Mouse (Mus musculus) right cerebral cortex, adult 18-20 months (tissue): ENCODE measurements around the gene Hibch.

Source experiments
- DNase-seq: peaks from one replicate; pipeline ENCODE4 v3.0.0; 2022; ENCODE audit warnings: mixed read lengths

Hibch gene

DNA sequence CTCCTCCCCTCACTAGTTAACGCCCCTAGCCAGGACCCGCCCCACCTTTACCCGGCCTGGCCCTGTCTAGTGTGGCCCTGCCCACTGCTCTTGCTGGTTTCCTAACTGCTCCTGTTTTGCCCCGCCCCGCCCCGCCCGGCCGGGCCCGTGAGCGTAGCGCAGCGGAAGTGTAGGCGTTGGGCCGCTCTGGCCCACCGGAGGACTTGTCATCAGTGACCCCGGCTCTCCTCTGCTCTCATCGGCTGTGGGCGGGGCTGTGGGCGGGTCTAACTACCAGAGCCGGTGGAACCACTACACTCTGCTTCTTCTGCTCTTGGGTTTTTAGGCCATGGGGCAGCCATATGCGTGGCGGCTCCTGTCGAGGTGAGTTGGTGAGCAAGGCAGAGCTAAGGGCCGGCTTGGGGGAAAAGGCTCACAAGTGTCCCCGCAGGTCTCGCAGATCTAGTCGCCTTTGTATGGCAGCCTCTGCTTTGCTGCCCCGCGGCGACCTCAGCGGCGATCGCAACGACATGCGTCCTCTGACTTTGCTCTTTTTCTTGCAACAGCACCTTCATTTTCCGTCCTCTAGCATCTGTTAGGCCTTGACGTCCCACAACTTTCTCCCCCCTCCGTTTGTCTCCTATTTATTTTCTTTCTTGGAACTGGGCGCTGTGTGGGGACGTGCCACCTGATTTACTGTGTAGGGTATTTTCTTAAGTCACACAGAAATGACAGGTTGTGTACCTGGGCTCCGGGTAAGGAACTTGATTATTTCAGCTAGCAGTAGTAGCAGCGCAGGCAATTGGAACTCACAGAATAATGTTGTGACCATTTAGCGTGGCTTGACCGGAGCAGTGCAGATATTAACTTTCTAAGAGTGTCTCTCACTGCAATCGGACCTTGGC is at the start of gene Hibch:
TSS of gene Hibch (plus strand) at position 148 of the 884 bp plus-strand sequence.
- peak; percentile 98 for DNase-seq

DNA sequence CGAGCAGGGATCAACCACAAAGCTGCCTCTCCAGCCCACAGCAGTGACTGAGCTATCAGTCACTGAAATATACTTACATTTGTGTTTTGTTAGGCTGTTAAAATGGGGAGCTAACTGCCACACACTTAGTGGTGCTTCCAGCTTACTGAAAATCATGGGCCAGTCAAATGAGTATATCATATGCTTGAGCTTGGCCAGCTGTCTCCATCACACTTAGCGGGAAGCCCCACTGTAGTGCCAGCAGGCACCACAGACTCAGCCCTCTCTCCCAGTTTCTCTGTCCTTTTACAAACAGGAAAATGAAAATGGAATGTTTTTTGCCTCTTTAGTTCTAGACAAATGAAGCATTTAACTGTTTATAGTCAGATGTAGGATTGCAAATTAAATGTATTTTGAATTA is 48.8 kb upstream of the Hibch start:
- no peak for DNase-seq

DNA sequence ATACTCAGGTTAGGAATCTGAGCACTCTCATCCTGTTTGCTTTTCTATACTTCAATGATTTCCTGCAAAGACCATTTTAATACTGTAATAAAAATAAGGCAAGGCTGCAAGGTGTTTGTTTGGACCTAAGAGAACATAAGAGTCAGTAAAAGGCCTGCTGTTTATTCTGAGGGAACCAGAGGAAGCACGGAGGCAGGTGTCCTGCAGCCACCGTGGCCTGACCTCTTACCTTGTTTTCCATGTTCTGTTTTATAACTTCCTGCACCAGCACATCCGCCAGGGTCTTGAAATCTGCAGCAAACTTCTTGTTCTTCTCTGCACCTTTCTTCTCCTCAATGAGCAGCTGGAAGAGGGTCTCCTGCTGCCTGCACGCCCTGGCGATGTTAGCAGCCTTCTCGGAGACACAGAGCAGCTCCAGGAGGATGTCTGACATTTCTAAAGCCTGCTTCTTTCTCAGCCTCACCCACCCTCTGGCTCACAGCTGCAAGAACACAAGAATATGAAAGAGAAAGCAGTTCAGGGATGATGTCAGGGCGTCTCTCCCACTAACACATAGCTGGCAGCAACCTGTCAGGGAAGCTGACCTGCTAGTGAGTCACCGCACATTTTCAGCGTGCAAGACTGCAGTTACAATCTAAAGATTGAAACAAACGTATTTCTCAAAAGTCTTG is 45.5 kb upstream of the Hibch start:
- DNase-seq = peak; percentile 82

DNA sequence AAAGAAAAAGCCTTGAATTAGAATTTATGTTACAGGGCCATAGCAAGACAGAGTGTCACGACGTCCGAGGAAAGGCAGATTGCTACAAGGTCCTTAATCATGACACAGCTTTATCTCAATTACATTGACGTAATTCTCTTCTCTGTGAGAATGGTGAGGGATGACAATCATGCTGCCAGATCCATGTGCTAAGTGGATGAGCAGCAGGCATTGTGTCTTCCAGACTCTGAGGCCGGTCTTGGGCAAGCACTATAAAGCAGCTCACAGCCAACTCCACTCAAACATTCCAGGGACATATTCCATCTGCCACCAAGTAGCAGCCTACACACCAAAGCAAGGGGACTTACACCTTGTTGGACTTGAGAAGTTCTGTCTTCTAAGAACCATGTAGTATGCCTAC is 45.0 kb upstream of the Hibch start:
- no peak for DNase-seq

DNA sequence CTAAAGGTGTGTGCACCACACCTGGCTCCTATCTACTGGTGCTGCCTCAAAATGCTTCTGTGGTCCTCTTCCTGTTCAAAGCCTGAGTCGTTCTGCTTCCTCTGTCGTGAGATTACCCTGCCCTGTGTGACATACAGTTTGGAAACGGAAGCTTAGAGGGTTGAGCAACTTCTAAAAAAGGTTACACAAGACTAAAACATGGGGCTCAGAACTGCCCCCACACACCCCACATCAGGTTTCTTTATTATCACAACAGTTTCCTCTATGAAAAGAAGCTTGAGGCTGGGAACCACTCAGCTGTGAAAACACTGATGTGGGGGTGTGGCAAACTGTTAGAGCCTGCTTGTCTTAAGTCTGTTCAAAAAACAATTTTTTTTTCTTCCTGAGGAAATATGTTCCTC is 44.4 kb upstream of the Hibch start:
- DNase-seq = peak; percentile 45

DNA sequence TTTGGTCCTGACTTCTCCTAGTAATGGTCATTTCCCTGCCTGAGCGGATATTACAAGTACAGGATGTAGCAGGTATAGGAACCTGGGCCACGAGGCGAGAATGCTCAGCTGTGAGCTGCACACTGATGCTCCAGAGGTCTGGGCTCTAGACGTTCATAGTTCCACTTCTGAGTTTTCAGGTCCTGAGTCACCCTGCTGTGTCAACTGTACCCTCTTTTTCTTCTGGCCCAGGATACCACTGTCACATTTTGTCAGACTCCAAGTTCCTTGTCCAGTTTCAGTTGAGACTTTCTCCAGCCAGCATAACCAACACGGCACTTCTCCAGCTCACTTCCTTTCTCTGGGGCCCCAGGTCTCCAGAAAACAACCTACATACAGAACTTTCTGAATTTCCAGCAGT is 43.1 kb upstream of the Hibch start:
- no peak for DNase-seq

DNA sequence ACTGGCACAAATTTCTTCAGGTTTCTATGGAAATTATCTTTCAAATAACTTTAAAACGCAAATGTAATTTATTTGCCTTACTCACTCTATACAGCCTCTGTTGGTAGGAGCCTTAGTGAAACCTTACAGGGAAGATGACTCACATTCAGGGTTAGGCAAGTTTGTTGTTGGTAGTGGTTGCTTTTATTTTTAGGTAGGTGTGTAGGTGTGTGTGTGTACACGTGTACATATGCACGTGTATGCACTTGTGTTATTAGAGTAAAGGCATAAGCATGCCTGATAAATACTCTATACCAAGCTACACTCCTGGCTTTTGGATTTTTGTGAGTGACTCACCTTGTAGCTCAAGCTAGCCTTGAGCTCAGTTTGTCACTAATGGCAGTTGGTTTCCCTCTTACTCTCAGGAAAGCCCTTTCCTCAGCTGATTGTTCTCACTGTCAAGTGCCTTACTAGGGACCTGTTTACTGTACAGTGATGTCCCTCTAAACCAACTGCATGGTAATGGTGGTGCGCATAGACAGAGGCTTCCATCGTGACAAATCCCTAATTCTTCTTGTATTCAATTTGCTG is 42.2 kb upstream of the Hibch start:
- no peak for DNase-seq

DNA sequence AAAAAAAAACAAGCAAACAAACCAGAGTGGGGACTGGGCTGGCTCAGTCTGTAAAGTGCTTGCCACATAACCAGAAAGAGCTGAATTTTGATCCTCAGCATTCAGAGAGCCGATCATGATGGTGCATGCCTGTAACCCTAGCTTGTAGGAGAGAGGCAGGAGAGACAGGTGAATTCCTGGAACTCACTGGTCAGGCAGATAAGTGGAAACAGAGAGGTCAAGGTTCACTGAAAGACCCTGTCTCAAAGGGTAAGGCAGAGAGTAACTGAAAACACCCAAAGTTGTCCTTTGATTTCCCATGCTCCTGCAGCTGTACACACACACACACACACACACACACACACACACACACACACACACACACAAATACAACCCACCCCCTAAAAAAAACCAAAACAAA is 39.7 kb upstream of the Hibch start:
- no peak for DNase-seq

DNA sequence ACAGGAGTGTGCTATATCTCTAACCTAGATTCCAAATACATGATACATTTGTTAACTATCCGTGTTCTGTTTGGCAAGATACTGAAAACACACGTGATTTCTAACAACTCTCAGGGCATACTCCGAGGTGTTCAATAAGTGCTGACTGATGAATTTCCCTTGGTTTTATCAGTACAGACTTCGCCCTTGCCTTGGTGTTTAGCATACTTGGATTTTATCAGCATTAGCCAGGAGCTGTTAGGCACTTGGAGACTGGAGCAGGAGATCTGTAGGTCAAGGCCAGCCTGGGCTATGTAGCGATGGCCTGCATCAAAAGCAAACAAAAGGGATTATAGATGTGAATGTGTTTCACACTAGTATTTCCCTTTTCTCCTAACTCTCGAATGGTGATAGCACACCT is 36.3 kb upstream of the Hibch start:
- no peak for DNase-seq

DNA sequence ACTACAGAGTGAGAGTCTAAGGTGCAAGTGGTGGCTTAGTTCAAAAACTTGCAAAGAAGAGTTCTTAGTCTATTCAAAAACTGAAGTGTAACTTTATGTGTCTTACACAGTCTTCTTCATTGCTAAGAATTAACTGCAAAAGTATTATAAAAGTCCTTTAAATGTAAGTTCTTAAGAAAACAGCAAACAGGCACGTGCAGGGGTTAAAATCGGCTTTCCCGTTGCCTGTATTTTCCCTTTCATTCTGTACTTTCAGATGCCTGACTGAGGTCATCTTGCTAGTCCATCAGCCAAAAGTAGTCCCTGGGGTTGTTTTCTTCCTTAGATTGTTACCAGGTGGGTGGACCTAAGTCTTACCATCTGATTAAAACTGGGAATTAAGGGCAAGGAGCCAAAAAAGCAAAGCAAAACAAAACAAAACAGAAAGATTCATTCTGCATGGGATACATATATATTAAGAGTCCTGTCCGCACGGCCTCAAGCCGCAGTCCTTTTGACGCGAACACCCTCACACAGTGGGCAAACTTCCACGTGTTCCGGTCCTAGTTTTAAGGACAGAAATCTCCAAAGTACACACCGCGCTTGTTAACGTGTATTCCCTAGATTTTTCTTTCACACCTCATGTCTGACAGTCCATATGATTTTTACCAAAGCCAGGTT is 28.4 kb upstream of the Hibch start:
- no peak for DNase-seq

DNA sequence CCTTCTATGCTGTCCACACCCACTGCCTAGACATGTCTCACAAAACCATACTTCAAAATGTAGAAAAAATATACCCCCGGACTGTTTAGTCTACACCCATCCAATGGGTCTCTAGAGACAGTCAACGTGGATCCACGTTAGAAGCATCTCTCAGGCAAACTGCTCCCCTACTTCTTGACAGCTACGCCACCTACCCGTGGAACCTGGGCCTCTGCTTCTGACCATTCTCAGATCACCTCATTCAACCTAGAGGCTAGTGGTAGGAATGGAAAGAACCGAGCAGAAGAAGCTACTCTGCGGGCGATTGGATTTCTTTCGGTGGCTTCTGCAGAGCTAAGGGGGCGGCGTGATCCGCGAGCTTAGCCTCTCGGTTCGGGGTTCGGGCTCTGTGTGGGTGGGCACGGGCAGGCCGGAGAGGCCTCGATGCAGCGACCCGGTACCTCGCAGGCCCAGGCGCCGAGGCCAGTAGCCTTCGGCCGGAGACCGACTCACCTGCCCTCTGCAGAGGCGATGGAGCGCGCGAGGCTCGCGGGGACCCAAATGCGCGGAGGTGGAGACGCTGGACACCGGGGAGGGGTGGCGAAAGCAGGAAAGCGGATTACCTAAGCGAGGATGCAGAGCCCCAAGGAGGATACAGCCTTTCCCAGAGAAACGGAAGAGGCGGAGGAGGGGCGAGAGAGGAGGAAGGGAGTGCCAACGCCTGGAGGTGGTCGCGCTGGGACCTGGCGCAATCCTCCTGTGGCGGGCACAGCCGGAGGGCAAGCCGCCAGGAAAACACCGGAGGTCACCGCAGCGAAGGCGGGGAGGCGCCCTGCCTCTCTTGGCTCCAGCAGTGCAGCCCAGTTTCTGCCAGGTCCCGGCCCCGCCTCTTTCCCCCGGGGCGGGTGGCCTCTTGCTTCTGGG is 27.6 kb upstream of the Hibch start, which contains the start of gene Inpp1:
TSS of gene Inpp1 (minus strand) at position 779 of the 903 bp plus-strand sequence.
- peak; percentile 71 for DNase-seq

DNA sequence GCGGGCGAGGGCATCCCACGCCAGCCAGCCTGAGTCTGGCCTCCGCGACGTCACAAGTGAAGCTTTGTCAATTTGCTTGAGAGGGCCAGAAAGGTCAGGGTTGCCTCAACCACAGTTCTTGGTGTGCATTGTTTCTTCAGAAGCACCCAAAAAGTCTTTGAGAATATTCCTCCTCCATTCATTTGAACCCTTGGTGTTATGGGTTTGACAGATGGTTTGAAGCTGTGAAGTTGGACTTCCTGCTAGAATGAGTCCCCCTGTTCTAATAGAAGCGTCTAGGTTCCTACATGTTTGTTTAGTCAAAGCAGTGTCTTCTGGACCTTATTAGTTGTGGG is 26.9 kb upstream of the Hibch start:
- DNase-seq = no peak

DNA sequence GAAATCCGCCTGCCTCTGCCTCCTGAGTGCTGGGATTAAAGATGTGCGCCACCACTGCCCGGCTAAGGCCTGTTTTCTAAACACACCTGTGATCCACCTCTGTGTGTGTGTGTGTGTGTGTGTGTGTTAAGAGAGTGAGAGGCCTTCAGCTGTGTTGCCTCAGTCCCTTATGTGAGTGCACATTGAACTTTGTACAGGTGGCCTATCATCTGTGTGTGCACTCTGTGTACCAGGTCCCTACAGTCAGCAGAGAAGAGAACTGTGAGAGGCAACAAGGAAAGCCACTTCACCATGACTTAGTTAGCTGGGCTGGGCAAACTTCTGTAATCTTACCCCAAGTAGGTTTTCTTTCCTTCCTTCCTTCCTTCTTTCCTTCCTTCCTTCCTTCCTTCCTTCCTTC is 5.6 kb upstream of the Hibch start:
- DNase-seq = no peak

DNA sequence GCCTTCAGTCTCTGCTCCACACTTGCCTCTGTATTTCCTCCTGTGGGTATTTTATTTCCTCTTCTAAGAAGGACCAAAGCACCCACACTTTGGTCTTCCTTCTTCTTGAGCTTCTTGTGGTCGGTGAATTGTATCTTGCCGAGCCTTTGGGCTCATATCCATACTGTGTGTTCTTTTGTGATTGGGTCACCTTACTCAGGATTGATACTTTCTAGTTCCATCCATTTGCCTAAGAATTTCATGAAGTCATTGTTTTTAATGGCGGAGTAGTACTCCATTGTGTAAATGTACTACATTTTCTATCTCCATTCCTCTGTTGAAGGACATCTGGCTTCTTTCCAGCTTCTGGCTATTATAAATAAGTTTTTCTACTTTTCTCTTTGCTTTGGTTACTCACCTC is 375 bp upstream of the Hibch start:
- DNase-seq = no peak

DNA sequence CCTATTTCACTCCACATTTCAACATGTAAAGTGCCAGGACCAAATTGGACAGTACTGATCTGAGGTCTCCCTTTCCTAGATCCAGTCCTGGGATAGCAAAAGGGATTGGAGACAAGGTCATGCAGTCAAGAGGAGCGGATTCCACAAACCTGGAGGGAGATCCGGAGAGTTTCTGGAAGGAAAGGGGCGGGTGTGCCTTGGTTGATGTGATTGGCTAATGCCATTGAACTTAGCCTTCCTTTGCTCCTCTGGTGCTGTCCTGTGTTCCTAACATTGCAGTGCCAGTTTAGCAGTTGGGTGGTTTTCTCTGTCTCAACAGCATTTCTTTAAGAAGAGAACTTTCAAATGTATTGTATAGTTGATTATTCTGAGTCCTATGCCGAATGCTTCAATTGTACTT is 1.8 kb downstream of the Hibch start:
- DNase-seq = no peak

DNA sequence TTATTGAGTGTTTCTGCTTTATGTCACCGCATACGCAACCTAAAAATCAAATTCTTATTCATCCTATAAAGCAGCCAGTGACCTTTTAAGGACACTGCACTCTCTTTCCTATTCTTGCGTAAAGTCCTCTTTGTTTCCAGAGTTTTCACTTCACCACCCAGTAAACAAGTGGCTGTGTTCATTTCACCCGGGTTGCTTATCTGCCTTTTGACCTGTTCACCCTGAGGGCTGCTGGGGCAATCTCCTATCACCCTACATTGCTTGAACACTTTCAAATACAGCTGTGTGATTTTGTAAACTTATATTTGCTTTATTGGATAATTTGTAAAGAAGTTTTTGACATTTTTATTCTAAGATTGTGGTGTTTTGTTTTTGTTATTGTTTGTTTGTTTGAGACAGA is 4.7 kb downstream of the Hibch start:
- no peak for DNase-seq

DNA sequence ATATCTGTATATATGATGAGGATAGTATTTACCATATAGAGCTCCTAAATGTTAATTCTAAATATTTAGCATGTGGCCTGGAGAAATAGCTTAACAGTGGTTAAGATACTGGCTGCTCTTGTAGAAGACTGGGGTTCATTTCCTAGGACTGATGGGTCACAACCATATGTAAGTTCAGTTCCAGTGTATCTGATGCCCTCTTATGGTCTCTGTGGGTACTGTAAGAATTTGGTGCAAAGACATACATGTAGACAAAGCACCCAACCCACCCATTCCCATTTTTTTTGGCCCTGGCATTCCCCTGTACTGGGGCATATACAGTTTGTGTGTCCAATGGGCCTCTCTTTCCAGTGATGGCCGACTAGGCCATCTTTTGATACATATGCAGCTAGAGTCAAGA is 9.3 kb downstream of the Hibch start:
- DNase-seq = peak; percentile 33

DNA sequence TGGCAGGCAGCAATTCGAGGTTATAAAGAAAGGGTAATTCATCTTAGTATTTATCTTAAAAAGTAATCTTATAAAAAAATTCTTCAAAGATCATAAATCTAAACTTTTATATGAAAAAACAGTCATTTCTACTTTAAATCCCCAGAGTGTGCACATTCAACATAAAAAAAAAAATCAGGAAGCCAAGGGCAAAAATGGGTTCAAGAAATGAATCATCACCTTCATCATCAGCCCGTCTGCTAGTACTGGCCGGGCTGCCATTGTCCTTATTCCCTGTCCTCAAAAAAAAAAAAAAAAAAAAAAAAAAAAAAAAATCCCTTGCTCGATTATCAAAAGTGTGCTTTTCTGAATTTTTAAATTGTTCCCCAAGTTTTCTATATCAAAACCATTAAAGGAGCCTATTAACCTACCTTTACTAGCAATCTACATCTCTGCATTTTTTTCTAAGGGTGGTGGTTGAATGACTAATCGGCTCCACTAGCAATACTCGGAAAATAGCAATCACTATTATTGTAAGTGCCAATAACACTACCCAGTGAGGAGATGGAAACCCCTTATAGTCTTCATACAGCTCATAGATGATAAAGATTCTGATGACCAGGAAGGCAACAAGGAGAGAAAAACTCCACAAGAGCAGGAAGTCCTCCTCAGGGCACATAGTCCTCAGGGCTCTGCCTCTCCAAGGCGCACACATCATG is 11.3 kb downstream of the Hibch start:
- DNase-seq = no peak

DNA sequence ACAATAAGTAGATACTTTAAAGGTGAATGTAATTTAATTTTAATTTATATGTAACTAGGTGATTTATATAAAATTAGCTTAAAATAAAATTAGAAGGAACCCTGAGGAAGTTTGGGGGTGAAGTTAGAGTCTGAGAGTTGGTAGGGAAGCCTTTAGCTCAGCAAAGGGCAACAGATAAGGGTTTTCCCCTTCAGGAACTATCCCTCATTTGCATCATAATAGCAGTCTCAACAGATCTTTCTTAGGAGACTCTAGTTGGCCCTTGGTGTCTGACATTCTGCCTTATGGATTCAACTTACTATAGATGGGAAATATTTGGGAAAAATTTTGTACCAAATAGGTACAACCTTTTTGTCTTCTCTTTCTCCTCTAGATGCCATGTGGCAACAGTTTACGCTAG is 19.5 kb downstream of the Hibch start:
- no peak for DNase-seq

DNA sequence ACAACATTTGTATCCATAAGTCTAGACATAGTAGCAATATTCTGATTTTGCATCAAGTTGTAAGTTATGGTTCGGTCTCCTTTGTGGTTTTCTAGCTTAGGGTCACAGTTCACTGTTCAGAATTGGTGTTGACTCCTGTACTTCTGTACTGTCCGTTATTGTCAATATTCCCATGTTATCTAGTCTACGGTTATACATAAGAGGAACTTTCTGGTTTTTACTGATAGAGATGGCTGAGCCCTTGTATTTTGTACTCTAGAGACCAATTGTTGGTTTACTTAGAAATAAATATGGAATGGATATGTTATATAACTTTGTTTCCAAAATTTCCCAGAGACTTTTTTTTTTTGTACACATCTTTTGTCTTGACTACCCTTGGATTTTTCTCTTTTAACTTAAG is 21.3 kb downstream of the Hibch start:
- no peak for DNase-seq

DNA sequence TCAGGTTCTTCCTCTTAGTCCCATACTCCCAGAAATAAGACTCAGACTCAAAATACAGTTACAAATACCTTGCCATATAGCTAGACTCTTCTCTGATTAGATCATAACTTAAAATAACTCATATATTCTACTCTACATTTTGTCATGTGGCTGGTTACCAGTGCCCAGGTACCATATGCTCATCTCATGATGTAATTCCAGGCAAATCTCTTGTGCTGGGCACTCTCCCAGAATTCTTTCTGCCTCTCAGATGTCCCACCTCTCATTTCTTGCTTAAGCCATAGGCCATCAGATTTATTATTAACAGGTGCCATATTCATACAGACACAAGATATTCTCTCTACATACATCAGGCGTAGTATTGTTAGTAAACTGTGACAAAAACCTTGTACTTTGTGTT is 23.1 kb downstream of the Hibch start:
- no peak for DNase-seq

DNA sequence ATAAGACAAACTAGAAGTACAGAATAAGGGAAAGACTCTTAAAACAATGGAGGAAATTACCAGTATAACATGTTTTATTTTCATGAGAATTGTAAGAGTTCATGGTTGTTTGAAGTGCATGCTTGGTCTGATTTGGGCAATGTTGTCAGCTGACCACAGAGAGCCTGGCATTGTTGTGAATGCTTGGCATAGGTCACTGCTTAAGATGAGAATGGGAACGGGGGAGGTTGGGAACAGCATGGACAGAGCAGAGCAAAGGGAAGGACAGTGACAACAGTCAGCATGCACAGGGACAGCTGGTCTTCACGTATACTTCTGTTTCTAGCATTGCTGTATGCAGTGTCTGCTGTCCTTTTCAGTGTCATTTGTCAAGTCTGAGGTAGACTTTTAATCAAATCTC is 39.5 kb downstream of the Hibch start:
- no peak for DNase-seq
